Mouse (Mus musculus) neutrophil, adult 5-6 weeks (primary cell): Measurements from ENCODE around the gene Ccdc181. TPM values are rescaled to one million over a fixed set of nuclear protein-coding genes. Genes with fewer than 3 reads are reported as not detected.
"Not testable (repeated sequence)": the region's sequence is repeated elsewhere in the genome, so short reads cannot be mapped to it uniquely, and the experiment has no call there.

Experiments used
- ATAC-seq: fragments of 151-379, 151-347 bp; 2 replicates; pipeline ENCODE4 v1.8.0; 2017; ENCODE audit warnings: mild to moderate bottlenecking, moderate TSS enrichment; ENCODE audit not compliant: insufficient number of reproducible peaks, poor library complexity, low FRiP score, severe bottlenecking; ENCODE audit errors: extremely low read depth
- total RNA-seq: library from RNA; stranded (forward); fragments of 200-1000 nt; gene quantifications from 2 replicates; pipeline ENCODE4 v1.2.3, GENCODE M21; 2017

The Ccdc181 gene
- 10.2 and 11.3 TPM in 2 replicates for total RNA-seq

- peak; percentile 98 for ATAC-seq
Observed at GRCm38 (mm10) chr1:164275455-164275954, at the start of gene Ccdc181. TSS of gene Ccdc181 (plus strand) at chr1:164275585.

DNA sequence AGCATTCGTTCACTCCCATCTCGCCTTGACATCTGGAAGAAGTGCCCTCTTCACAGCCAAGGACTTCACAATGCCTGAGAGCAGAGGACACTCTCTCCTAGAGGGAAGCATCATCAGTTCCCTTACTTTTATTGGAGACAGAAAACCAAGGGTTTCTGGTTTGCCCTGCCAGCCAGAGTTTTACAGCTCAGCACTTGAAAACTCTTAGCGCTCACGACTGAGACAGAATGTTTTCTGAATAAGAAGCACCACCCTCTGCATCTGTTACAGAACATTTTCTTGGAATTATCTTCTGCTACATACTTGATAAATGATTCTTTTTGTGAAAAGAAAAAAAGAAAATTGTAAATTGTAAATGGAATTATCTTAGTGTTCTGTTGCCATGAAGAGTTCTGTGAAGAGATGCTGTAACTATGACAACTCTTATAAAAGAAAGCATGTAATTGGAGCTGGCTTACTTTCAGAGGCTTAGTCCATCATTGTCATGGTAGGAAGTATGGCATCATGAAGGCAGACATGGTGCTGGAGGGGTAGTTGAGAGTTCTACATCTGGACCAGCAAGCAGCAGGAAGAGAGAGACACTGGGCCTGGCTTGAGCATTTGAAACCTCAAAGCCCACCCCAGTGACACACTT, 43.3 kb upstream of the Ccdc181 start:
- not testable (repeated sequence) for ATAC-seq

DNA sequence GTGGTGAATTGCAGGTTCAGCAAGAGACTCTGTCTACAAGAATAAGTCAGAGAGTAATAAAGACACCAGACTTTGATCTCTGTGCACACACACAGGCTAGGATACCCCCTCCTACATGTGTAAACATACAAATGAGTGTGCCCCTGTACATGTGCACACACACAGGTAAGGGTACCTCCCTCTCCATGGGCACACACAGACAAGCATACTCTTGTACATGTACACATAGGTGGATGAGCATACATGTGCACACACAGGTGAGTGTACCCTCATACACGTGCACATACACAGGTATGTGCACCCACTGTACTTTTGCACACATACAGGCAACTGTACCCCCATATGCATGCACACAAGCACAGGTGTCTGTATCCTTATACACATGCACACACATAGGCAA, 41.9 kb upstream of the Ccdc181 start:
- no peak for ATAC-seq

DNA sequence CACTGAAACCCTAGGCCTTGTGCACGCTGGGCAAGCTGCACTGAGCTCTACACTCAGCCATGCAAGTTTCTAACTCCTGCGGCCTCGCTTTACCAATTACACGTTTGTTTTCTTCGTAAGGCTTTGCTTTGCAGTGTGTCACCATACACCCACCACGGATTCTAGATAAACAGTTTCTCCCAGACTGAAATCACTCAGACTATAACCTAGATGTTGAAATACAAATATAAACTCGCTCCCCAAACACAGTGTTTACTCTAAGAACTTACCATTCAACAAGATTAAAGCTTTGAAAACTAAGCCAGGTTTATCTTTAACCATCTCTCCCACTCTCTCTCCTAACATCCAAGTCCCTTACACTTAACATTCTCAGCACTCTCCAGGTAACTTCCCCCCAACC, 40.3 kb upstream of the Ccdc181 start:
- no peak for ATAC-seq

DNA sequence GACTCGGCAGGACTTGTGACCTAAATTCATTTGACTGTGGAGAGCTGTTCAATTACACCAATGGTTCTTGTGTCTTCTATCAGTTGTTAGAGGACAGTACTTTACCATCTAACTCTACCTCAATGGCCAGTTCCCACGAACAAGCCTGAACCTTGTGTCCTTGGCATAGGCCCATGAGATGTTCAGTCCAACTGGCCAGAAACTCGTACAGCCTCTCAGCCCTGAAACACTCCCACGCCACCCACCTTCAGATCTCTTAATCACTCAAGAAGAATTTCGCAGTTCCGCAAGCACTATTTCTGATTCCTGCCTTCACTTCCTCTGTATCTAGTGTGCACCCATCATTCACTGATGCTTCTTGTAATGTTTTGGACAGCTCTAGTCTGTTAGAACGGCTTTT, 39.3 kb upstream of the Ccdc181 start:
- ATAC-seq, result no peak

DNA sequence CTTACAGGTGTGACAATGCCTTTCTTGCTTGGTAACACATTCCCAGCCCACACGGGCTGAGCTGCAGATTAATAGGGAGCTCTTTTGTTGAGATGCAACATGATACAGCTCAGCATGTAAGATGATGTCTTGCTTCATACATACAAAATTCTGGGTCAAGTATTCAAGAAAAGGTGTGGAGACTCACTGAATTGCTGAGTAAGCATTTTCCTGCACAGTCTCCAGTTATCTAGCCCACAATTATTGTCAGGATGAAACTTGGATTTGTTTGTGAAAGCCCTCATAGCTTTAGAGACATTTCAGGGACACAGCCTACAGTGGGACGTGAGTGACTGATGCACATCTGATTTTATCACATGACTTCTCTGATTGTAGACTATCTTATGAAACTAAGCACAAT, 33.9 kb upstream of the Ccdc181 start:
- no peak for ATAC-seq

GRCm38 (mm10) chr1:164242809-164243208, 32.6 kb upstream of the Ccdc181 start:
- ATAC-seq, result no peak

GRCm38 (mm10) chr1:164247442-164247841, 27.9 kb upstream of the Ccdc181 start:
- no peak for ATAC-seq

DNA sequence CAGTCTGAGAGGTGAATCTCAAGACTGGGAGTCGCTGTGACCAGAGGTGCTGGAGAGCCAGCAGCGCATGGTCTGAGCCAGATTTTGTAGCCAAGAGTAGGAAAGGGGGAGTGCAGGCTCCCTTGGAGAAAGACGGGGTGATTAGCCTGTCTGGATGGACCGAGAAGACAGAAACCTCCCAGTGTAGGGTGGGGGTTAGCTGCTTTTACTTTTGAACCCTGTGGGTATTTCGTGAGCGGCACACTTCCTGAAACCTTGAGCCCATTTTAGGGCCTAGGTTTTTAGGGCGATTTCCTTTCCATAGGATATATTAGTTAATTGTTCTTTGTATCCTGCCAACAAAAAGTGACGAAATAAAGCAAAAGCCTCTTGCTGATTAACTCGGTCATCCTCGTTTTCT, 27.4 kb upstream of the Ccdc181 start:
- ATAC-seq, result no peak

- peak; percentile 97 for ATAC-seq
Observed at GRCm38 (mm10) chr1:164248465-164249331, 26.7 kb upstream of the Ccdc181 start, which contains the start of gene Slc19a2. TSS of gene Slc19a2 (plus strand) at chr1:164249046.

DNA sequence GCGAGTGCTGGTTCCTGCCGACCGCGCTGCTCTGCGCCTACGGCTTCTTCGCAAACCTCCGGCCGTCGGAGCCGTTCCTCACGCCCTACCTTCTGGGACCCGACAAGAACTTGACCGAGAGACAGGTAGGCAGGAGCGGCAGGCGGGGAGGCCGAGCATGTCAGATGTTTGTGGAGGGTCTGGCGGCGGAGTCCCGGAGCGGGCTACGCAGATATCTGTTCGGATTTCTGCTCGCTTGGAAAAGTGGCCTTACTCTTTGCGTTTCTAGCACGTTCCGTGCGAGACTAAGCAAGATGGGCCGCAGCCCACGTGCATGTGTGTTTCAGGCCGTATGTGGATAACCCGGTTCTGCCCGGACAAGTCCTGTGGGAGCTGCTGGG, 26.1 kb upstream of the Ccdc181 start:
- peak; percentile 4; the same call in 1 of the 2 replicates for ATAC-seq

DNA sequence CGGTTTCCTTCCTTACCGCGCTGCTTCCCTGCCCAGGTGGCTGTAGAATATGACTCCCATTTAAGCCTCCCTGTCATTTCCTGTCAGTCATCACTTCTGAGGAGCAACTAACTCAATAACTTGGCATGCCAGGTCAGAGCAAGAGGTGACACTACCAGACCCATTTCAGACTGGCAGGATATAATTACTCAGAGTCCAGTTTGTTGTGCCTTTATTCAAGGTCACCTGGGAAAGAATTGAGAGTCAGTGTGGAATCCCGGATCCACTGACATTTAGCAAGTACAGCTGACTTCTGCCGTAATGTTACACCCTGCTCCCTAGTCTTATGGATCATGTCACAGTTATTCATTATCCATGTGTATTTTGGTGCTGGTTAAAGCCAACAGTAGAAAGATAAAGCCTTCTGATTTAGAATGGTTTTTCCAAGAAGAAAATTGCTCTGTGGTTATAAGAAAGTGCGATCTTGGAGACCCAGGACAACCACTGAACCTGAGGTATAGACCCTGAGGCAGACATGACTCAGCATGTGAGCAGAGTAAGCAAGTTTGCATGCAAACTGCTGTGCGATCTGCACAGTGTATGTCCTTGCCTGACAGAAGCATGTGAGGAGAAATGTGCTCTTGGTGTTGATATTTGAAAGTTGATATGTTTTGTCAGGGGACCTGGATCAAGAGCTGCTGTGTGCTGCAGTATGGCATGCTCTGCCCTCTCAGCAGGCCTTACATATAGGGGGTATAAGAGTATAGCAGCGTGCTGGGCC, 24.8 kb upstream of the Ccdc181 start:
- no peak for ATAC-seq

DNA sequence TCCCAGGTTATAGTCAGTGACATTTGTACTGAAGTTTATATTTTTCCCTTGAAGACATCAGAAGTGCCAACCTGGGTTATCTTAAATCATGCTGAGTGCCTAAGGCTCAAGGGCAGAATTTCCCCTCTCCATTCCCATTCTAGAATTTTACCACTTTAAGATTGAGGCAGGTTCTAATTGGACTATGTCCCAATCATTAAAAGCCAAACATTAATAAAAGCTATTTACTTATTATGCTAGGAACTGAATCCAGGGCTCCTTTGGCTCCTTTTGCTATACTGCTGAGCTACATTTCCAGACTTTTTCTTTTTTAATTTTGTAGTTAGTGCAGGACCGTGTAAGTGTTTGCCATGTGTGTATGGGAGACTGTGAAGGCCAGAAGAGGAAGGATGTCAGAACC, 23.9 kb upstream of the Ccdc181 start:
- no peak for ATAC-seq

DNA sequence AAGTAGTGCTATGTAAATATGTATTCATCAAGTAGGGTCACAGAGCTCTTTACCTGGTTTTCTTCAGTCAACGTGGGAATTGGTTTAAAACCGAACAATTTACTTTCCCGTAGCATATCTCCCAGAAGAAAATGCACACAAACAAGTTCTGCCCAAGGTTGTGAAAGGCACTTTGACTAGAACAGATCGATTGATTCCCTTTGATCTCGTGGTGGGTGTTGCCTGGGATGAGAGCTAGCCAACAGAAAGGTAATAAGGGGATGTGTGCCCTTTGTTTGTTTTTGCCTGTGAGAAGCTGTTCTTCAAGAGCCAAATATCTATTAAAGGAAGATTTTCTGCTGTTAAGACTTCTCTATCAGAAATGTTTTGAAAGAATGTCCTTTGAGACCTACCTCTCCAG, 22.8 kb upstream of the Ccdc181 start:
- no peak for ATAC-seq

DNA sequence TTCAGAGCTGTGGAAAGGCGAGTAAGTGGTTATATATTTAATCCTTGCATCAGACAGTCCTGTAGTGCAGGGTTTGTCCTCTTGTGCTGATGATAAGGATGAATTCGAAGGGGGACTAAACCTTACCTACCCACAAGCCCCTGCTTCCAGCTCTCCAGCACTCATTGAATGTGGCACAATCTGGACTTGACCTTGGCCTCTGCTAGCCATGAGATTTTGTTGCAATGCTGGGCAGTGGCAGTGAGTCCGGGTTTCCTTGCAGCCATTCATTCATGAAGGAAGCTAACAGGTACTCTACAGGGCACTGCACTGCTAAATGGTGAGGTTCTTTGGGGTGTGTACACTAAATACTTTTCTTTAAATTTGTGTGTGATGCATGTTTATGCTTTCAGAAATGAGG, 20.5 kb upstream of the Ccdc181 start:
- ATAC-seq, result no peak

- no peak for ATAC-seq
Observed at GRCm38 (mm10) chr1:164260171-164261028, 15.0 kb upstream of the Ccdc181 start.

DNA sequence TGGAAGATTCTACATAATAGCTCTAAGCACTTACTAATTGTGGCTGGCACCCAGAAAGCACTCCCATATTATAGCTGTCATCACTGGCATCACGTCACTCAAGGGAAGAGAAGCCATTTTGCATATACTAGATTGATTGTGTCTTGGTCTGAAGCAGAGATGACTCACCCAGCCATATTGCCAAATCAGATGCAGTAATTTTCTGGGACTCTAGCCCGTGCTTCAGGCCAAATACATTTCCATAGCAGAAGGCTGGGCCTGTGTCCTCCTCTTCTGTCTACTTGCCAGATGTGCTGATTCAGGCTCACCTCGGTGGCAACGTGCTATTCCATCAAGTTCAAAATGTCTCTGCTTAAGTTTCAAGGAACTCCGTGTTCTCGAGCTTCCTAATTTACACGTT, 13.8 kb upstream of the Ccdc181 start:
- ATAC-seq, result no peak

DNA sequence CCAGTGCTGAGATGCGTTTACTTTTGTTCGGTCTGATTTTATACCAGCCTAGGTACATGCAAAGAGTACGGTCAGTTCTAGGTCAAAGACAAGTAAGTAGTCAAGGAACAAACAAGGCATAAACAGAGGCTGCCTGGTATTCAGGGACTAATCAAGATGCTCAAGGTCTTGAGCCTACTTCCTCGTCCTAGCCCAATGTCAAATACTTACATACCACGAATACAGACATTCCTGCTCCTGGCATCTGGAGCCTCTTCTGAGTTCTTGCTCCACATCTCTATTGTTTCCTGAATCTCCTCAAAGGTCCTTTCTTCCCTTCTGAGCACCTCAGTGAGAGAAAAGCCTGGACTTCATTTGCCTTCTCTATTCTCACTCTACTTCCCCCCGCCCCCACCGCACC, 4.4 kb upstream of the Ccdc181 start:
- no peak for ATAC-seq

DNA sequence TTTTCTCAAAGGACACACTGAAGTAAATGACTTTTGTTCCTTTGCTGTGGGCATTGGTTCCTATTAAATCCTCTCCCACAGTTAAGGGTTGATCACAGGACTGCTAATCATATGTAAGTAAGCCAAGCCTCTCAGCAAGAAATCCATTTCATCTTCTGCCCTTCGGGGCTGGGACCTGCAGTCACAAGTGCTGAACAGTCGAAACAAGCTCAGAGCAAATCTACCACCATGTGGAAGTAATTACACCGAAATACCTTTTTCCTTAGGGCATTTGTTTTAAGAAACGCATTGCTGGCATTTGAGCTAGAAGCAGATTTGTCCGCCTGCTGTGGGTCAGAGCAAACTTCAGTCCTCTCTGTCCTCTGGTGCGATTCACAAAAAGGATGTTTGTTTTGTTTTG, 1.7 kb upstream of the Ccdc181 start:
- no peak for ATAC-seq
